8 mouse cellular contexts compared by ENCODE assay signal in the genomic region with DNA sequence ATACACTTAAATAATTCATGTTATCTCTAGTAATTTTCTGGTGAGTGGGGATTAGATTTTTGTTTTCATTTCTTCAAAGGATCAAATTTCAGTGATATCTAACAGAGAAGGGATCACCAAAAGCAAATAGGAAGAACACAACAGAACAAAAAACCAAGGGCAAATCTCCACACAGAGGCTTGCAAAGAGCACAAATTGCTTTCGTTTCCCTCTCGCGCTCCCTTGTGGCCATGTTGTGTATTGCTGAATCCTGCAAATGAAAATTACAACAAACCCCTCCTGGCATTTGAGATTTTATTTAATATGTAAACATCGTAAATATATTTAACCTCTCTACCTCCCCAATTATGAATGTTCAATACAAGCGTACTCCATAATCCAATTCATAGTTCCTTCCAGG.
DNase-seq lines count a peak whose midpoint lies in the region; ATAC-seq lines count a peak whose summit lies in the region.

No protein-coding gene starts in this region.

- no peak overlapping the region for H3K4me2 ChIP-seq in intestine, embryonic 14.5 days (ENCODE audit: low read length)
- no peak overlapping the region for H3K4me2 ChIP-seq in intestine, embryonic 16.5 days (ENCODE audit: low read depth, low read length)

- H3K9ac ChIP-seq in intestine, embryonic 14.5 days (ENCODE audit: low read length): no peak overlapping the region
- no peak overlapping the region for H3K9ac ChIP-seq in intestine, embryonic 16.5 days (ENCODE audit: low read depth, low read length)

- no peak overlapping the region for H3K27ac ChIP-seq in intestine, embryonic 14.5 days (ENCODE audit: low read depth)
- H3K27ac ChIP-seq in intestine, embryonic 16.5 days (ENCODE audit: low read length): no peak overlapping the region

- 9% methylated on average over 5 of the region's 5 CpGs for WGBS in intestine, embryonic 14.5 days
- 8% methylated on average over 5 of the region's 5 CpGs for WGBS in intestine, embryonic 16.5 days

- DNase-seq in intestine, embryonic 14.5 days (ENCODE audit: low spot score): peak; percentile 82
- DNase-seq in ES-CJ7 (ENCODE audit: low read depth, low spot score): peak; percentile 36
- DNase-seq in c-Kit-positive CD71-positive TER-119-positive erythroid progenitor cells, embryonic 14.5 days (ENCODE audit: low spot score): peak; percentile 10
- DNase-seq in kidney, postnatal 25 days: peak; percentile 39 to 72
- DNase-seq in lung, postnatal 4 days: peak; percentile 21 to 43
- peak; percentile 7 for DNase-seq in yolk sac, embryonic 10.5 days (ENCODE audit: low spot score)

- H3K9me3 ChIP-seq in intestine, embryonic 14.5 days (ENCODE audit: control insufficient read depth, low read length): no peaks in the 10 kb centered on the region
- no peaks in the 10 kb centered on the region for H3K9me3 ChIP-seq in intestine, embryonic 16.5 days (ENCODE audit: control insufficient read depth, low read length)

- no peaks in the 10 kb centered on the region for H3K27me3 ChIP-seq in intestine, embryonic 14.5 days (replicated peaks; ENCODE audit: control insufficient read depth, insufficient read depth, low read length)
- H3K27me3 ChIP-seq in intestine, embryonic 16.5 days (replicated peaks; ENCODE audit: control insufficient read depth, insufficient read depth, low read length): no peaks in the 10 kb centered on the region

- H3K4me3 ChIP-seq in intestine, embryonic 14.5 days (ENCODE audit: low read depth, low read length): no peak overlapping the region
- no peak overlapping the region for H3K4me3 ChIP-seq in intestine, embryonic 16.5 days (ENCODE audit: low read length)

- no peaks in the 10 kb centered on the region for H3K36me3 ChIP-seq in intestine, embryonic 14.5 days (ENCODE audit: control insufficient read depth, insufficient read depth, low read length)
- no peaks in the 10 kb centered on the region for H3K36me3 ChIP-seq in intestine, embryonic 16.5 days (ENCODE audit: control insufficient read depth, insufficient read depth, low read length)

- no peaks in the 10 kb centered on the region for H3K4me1 ChIP-seq in intestine, embryonic 14.5 days (replicated peaks; ENCODE audit: control insufficient read depth, insufficient read depth, low read length)
- H3K4me1 ChIP-seq in intestine, embryonic 16.5 days (ENCODE audit: control insufficient read depth, insufficient read depth, low read length): no peaks in the 10 kb centered on the region

- ATAC-seq in intestine, embryonic 14.5 days (replicated peaks; ENCODE audit: low FRiP score, low TSS enrichment, low read depth): 0 out of 2 replicates have a peak, but pooled peaks have one; percentile 23
- no peak for ATAC-seq in intestine, embryonic 16.5 days
- peak; percentile 51; the same call in 1 of the 2 replicates for ATAC-seq in frontal cortex, adult (ENCODE audit: low TSS enrichment)

Comparison
In these comparisons a context has a peak if more than half of its experiments do, and no peak if none do; other contexts are left out.
1. DNase-seq: peak in every context shown above with its lines; median percentile 82 in intestine, embryonic 14.5 days; 56 in kidney, postnatal 25 days; 36 in ES-CJ7; 32 in lung, postnatal 4 days; 10 in c-Kit-positive CD71-positive TER-119-positive erythroid progenitor cells, embryonic 14.5 days; 7 in yolk sac, embryonic 10.5 days.